Mouse (Mus musculus) frontal cortex, postnatal 36 days (tissue): ENCODE results near the gene Eif2ak4.
A peak's percentile ranks its signal among the peaks of the same experiment; 100 is the strongest.

Source experiments
- DNase-seq, 2 experiments: peaks; one replicate each; pipeline ENCODE4 v3.0.0; 2022; ENCODE audit warnings: low spot score in 2 of 2

The Eif2ak4 gene

DNA sequence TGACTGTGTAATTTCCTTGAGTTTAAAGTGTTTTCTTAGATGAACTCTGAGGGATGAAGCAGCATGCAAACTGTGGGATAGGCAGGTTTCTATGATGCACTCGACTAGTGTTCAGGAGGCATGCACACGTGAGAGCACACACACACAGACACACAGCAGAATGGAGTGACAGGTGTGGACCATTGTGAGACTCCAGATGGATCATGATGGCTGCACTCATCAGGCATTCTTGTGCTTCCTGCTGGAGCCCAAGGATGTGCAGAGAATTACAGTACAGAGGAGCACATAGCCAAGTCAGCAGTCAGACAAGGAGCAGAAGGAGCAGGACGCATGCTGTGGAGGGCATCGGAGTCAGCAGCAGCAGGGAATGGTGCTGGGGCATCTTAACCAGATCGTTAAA is 15.9 kb downstream of the Eif2ak4 start:
- no peak for DNase-seq

DNA sequence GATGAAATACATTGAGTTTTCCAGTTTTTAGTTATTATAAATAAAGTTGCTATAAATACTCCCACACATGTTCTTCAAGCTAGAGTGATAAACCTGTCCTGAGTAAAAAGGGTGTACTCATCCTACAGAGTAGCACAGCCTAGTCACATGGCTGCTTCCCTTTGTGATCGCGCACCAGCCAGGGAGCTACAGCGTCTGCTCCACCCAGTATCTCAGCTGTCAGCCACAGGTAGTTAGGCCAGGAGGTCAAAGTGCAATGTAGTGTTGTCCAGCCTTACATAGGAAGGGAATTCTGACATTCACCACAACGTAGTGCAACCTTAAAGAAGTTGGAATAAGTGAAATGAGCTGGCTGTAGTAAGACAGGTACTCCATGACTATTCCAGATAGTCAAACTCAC is 17.1 kb downstream of the Eif2ak4 start:
- no peak for DNase-seq

DNA sequence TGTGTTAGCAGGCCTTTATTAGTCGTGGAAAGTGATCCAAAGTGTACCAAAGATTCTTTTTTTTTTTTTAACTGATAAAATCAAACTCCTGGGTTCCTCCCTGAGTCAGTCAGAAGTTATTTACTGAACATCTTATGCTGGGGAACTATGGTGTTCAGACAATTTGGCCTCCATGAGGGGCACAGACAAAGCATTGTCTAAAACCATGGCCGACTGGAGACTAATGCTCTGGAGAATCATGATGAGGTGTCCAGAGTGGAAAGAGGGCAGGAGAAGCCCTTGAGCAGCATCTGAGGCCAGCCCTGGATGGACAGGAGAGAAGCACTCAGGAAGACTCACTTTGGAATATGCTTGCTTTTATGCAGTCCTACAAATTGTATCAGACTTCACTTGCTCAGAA is 18.4 kb downstream of the Eif2ak4 start:
- no peak for DNase-seq

DNA sequence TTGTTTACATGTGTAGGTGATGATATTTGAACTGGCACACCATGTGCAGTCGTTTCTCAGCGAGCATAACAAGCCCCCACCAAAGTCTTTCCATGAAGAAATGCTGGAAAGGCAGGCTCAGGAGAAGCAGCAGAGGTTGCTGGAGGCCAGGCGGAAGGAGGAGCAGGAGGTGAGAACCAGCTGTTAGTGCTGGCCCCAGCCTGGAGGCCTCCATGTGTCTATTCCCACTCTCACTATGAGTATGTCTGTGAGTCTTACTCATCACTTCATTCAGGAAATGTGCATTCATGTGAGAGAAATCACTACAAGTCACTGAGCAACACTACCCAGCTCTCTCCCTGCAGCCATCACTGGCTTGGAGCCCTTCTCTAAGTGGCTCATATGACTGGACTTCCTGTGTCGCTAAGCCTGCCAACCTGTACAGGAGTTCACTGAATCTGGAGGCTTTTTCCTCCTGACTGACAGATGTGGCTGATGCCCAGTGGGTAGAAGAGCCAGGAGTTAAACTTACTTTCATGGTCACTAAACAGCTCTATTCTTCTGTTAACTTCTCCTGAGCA is 20.0 kb downstream of the Eif2ak4 start:
- no peak for DNase-seq

DNA sequence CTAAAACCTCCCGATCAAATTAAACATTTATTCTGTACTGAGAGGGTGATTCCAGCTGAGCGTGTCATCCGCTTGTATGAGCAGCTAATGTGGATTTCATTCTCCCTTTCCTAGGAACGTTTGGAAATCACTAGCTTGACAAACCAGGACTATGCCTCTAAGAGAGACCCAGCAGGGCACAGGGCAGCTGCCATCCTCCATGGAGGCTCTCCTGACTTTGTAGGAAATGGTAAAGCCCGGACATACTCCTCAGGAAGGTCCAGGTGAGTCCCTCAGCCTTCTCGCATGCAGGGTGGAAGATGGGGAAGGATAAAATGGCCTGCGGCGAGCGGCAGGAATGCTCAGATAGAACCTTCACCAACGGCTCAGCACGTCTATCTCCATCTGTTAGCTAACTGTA is 24.4 kb downstream of the Eif2ak4 start:
- no peak for DNase-seq

DNA sequence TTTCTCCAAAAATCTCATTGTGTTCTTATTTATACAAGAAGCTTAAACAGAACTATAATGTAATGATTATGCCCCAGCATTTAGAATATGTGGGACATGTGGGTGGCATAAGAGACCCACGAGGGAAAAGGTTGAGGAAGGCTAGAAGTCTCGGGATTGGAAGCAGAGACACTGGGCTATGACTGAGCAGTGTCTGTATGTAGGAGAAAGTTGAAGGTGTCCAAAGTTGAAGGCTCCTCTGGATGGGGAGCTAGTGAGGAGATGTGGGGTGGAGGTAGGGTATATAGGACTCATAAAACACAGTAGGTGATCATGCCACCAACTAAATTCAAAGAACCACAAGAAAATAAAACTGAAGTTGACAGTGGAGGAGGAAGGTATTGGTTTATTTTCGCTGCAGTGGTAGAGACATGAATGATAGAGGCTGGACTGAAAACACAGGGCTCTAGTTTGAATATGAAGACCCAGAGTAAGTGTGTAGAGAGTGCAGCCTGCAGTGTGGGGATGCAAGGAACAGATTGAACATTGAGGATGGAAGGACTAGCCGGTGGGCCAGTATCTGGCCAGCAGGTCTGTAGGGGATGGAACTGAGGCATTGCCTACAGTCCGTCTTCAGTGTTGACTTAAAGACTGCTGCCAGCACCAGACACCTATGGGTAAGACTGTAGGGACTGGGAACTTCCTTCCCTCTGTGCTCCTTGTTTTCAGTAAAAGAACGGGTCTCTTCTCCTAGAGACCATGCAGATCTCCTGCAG is 27.4 kb downstream of the Eif2ak4 start:
- no peak for DNase-seq

DNA sequence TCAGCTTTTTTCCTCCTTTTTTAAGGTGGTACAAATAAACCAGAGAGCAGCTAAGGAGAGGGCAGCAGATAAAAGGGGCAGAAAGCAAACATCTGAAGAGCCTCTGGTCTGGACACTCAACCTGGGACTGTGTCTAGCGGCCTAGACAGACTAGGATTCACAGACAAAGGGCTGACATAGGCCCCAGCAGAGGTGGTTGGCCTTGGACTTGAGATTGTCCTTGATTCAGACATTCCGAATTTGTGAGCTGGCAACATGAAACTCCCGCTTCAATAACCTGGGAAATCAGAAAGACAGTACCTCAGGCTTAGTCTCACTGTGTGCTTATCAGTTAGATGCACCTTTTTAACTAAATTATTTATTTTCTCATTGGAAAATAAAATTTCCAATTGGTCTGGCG is 29.7 kb downstream of the Eif2ak4 start:
- DNase-seq, result no peak

DNA sequence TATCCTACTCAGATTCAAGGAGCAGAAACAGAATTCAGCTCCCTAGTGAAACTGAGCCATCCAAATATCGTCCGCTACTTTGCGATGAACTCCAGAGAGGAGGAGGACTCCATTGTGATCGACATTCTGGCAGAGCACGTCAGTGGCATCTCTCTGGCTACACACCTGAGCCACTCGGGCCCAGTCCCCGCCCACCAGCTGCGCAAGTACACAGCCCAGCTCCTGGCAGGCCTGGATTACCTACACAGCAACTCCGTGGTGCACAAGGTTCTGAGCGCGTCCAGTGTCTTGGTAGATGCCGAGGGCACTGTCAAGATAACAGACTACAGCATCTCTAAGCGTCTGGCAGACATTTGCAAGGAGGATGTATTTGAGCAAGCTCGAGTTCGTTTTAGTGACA is 33.5 kb downstream of the Eif2ak4 start:
- DNase-seq, result no peak

DNA sequence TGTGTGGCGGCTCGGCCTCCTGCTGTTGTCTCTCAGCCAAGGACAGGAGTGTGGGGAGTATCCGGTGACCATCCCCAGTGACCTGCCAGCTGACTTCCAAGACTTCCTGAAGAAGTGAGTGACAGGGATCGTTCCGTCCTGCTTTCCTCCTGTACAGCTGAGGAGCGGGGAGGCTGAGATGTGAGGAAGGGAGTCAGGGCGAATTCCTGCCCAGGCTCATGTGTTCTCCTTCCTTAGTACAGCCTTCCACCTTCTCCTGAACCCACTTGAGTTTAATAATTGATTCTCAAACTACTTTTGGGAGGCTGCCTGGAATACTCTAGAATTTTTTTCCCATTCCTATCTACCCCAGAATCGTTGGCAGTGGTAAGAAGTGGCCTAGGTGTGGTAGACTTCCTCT is 34.0 kb downstream of the Eif2ak4 start:
- no peak for DNase-seq

DNA sequence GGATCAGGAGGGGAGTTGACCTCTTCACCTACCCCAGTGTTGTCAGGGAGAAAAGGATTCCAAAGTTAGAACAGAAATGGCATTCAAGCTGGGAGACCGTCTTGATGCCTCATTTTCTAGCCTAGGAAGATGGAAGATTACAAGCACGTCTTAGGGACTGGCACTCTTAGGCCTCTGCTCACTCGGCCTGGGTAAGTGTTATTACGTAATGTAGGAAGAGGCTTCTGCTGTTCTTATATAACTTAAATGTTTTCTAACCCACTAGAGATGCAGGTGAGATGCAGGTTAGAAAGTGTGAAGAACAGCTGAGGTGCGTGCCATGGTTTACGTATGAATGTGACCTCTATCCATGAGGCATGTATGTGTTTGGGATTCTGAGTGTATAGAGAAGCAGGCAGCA is 39.9 kb downstream of the Eif2ak4 start:
- no peak for DNase-seq

DNA sequence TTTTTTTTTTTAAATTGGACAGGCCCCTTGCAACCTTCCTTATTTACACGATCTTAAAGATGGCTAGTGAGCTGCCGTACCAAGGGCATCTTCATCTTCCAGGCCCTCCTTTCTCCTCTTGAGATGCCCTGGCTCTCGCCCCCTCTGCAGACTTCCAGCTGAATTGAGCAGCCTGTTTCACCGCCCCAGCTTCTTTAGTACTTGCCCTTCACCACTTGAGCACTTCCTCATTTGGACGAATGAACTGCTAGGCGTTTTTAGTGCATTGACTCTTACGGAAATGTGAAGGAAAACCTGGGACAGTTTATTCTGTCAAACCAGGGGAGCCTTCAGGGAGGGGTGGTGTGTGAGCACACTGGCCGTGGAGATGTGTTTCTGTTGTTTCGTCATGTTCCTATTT is 40.9 kb downstream of the Eif2ak4 start:
- no peak for DNase-seq

DNA sequence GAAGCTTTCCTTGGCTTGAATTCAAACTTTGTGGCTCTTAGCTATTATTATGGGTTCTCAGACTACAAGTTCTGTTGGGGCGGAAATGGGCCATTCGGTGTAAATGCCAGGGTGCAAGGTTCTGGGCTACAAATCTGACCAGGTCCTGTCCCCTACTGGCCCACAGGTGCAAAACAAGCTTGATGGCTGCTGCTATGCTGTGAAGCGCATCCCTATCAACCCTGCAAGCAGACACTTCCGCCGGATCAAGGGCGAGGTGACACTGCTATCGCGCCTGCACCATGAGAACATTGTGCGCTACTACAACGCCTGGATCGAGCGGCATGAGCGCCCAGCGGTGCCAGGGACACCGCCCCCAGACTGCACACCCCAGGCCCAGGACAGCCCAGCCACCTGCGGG is 42.2 kb downstream of the Eif2ak4 start:
- DNase-seq, result no peak

DNA sequence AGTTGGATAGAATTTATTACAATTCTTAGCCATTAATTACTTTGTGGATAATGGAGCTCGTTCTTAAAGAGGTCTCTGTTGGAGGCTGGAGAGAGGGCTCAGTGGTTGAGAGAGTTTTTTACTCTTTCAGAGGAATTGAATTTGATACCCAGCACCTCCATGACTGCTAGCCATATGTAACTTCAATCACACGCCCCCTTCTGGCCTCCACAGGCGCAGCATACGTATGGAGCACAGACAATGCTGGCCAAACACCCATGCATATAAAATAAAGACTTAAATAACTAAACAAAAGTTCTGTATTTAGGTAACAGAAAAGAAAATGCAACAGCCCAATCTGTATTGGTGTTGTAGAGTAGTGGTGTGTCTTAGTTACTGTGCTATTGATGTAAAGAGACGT is 43.2 kb downstream of the Eif2ak4 start:
- DNase-seq, result peak in 1 of 2 experiments; percentile 18

DNA sequence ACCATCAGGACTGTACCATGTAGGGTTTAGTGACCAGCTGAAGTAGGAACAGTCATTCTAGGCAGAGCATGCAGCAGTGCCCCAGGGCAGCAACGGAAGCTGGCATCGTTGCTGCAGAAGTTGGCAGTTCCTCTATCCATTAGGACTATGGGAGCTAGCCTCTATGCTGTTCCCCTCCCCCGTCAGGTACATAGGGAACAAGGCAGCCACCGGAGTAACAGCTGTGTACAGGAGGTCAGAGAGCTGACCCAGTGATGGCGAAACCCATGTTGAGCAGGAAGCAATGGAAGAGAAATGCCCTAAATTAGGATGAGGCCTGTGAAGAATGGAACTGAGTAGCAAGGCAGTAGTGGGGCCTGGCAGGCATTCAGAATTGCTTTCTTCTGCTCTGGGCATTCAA is 53.8 kb downstream of the Eif2ak4 start:
- DNase-seq, result no peak

DNA sequence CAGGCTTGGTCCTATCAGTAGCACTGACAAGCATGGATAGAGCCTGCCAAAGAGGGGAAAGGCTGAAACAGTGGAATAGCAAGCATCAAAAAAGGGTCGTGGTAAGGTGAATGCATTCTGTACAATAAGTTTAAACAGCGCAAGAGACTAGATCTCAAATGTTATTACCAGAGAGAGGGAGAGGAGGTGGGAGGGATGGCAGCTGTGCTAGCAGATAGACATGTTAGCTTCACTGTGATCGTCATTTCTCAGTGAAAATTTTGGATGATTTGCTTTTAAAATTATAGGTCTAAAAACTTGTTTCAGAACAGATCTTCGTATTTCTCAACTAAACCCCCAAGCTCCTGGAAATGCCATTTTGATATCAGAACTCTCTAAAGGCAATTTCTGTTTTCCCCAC is 54.3 kb downstream of the Eif2ak4 start:
- no peak for DNase-seq

DNA sequence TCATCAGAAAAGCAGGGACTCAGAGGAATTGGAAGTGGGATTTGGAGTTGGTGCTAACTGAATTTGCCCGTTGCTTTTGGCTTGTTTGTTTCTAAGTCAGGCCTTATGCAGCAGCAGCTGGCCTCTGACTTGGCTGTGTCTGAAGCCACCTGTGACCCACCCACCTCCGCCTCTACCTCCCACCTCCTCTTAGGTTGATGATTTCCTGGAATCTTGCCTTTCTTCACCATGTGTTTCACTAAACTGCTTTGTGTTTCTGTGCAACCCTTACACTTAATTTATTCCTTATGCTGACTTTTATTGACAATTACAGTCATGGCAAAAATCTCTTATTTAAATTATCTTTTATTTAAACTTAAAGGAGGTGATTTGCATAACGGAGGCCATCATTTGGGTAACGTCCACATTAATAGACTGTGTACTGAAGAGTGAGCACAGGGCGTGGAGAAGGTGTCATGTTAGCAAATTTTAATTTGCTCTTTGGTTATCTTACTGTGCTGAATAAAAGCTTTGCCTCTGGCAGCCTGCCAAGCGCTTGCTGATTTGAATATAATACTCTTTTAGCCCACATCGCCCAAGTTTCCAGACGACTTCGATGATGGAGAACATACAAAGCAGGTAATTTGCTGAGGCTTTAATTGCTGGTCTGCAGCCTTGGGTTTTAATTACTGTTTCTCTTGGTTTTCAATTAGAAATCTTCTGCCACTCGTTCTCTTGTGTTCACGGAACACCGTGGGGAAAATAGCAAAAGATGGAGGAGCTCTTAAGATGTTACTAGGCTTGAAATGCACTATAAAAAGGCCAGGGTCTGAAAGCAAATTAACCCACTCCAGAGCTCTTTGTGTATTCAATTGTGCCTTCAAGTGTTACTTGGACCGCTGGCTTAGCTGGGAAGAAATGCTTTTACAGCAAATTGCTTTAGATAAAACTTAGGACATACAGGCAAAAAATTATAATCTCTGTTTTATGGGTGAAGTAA is 57.6 kb downstream of the Eif2ak4 start:
- no peak for DNase-seq

DNA sequence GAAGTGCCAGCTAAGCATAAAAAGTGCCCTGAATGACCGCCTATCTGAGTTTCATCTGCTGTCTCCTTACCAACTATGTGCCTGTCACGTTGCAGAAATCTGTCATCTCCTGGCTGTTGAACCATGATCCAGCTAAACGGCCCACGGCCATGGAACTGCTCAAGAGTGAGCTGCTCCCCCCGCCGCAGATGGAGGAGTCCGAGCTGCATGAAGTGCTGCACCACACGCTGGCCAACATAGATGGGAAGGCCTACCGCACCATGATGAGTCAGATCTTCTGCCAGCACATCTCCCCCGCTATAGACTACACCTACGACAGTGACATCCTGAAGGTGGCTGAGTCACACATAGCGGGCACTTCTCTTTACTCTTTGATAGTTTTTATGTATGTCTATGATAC is 59.8 kb downstream of the Eif2ak4 start:
- peak; percentile 68 to 74 for DNase-seq

DNA sequence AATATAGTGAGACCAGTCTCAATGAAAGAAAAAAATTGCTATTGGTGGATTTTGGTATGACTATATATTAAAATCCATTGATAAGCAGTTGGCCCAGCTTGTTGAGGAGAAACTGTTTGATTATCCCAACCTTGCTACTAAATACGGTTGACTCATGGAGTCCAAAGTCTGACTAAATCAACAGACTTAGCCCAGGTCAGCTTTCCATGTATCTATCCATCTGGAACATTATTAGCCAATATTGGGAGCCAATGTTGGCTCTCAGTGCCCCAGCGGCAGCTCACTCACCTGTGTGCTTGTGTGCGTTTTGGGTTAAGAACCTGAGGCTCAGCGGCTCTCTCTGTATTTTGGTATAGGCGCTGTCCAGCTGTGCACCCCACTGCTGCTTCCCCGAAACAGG is 62.6 kb downstream of the Eif2ak4 start:
- no peak for DNase-seq

DNA sequence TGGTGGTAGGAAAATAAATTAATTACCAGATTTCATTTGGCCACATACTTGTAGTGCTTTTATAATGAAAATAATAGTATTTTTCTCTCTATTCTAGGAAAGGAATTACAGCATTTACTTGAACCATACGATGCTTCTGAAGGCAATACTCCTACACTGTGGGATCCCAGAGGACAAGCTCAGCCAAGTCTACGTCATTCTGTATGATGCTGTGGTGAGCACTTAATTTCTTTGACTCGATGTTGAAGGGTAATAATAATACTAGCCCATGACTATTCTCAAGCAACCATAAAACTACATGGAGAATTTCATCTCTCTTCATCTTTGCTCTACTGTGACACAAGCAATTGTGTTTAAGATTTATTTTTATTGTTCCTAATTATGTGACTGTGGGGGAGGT is 68.6 kb downstream of the Eif2ak4 start:
- no peak for DNase-seq

DNA sequence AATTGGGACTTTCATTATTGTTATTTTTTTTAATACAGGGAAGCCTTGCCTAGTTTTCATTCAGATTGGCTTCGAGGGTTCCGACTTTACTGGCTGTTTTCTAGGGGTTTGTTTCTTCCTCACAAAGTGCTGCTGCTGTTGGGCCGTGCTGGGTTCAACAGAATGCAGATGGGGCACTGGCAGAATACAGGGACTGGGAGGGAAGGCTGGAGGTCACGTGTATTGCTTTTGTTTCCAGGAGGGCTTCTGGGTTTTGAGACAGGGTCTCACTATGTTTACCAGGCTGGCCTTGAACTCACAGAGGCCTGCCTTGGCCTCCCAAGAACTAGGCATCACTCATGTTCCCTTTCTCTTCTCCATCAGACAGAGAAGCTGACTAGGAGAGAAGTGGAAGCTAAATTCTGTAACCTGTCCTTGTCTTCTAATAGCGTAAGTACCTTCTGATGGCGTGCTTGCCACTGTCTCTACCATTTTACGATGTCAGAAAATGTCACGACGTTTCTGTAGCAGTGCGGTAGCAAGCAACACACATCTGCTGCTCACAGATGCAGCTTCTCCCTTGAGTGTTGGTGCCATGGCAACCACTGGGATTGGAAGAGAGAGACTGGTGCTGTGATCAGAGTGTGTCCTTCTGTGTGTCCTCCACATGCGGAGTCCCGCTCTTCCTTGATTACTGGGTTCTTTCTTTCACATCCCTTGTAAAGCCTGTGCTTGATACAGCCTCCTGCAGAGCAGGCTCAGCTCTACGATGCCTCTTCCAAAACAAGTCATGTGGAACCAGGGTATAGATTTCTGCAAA is 69.2 kb downstream of the Eif2ak4 start:
- DNase-seq, result peak; percentile 47 to 61

DNA sequence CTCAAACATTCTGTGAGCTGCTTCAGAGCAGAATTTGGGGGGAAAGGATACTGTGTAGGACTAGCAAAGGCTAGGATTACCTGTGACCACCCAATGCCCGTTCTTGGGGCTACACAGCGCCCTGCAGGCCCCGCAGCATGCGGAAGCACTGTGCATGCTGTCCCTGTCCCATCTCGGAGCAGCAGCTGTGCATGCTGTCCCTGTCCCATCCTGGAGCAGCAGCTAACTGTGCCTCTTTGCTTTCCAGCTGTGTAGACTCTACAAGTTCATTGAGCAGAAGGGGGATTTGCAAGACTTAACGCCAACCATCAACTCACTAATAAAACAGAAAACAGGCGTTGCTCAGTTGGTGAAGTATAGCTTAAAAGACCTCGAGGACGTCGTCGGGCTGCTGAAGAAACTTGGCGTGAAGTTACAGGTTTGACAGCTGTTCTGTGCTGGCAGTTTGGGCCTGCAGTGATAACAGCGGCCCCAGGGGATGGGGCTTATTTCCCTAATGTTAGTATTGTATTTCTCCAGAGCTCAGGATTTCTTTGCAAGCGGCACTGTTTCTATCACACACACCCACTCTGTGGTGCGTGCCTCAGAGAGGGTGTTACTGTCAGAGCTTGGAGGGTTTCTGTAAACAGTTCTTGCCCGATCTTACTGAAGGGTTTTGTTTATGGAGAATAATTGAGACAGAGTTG is 73.2 kb downstream of the Eif2ak4 start:
- peak in 1 of 2 experiments; percentile 27 for DNase-seq
